Mouse (Mus musculus): ENCODE measurements at regions not wholly inside any gene's neighbourhood (a gene's known extent, or its start where the extent isn't known, plus 50 kb on each side); places are given as distances from the start of the nearest gene placed in this dataset.
"Not testable (repeated sequence)": the region's sequence is repeated elsewhere in the genome, so short reads cannot be mapped to it uniquely, and the experiment has no call there.

DNA sequence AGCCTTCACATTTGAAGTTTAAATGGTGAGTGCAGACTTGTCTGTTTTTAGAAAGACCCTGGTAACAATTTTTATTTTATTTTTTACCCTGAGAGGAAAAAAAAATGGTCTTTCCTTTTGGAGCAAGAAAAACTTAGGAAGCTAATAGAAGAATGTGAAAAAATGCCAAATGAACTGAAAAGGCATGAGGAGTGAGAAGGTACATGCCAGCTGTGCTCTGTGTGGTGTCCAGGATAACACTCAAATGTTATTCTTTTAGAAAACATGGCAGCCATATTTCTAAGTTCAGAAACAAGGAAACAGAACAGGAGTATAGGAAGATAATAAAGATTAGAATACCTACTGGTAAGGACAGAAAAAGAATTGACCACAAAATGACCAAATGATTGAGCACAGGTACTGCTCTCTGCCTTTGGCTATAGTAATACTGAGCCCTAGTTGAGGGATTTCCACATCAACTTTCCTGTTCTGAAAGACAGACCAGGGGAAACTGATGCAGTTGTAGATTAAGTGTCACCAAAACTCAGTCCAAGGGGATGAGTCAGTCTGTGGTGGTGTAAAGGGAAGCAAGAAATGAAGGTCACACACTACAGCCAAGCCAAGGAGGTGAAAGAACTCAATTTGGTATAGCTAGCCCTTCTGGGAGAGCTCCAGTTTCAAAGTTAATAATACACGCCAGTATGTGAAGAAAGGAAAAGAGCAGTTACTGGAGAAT is 758.5 kb downstream of the Robo2 start:
- no peak for DNase-seq (ENCODE audit: low spot score in 2 of 2)

DNA sequence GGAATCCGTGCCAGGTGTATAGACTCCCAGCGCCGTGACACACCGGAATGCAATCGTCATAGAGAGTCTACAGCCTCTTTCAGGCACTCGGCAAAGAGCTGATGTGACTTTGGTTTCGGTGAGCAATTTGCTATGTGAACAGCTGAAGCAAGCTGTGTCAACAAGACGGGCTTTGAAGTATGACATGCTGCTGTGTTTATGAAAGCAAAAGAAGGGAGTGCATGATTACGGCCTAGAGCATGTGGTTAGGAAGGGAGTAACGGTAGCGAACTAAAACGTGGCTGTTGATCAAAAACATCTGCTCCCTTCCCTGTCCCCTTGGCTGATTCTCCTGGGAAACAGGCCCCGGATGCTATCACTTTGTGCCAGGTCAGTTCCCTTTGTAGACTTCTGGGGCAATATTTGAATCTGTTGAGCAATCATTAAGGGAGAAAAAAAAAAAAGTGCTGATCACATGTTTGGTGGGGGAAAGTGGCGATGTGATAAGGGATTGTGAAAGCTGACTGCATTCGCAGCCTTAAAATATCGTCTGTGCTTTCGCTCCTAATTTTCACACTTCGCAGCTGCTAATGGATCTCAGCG is 764.3 kb downstream of the Robo2 start:
- DNase-seq (ENCODE audit: low spot score in 2 of 2) = peak; percentile 21 to 34

- no peak for DNase-seq (ENCODE audit: low spot score in 2 of 2)
These were observed 798.6 kb downstream of the Robo2 start for GRCm38 (mm10) chr16:73613017-73613416.

DNA sequence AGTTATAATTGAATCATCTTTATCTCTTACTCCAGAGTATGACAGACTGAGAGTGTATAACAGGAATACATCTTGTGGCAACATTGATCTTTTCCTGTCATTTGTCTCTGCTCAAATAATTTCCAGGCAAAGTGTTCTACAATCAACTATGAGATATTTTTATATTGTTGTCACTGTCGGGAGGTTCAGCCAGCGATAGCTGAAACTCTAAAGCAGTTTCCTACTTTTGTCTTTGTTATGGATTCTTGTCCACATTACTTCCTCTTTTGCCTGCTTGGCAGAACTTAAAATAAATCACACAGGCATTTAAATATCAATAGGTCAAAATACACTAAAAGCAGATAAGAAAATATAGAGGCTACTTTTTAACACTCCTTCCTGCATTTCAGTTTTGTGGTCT is 820.2 kb downstream of the Robo2 start:
- no peak for DNase-seq (ENCODE audit: low spot score in 2 of 2)

DNA sequence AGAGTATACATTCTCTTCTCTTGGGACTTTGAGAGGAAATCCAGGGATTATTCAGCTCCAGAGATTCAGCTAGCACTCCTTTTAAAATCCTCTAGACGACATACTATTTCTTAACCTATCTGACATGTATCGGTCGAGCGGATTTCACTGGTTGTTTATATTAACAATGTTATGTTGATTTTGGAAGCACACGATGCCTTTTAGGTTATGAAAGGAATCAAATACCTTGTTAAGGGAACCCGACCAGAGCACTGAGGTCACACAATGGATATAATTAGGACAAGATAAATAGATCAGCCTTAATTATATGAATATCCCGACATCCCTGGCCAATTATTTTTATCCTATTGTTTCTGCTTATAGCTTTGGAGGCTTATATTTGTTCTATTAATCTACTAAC is 850.4 kb downstream of the Robo2 start:
- DNase-seq (ENCODE audit: low spot score in 2 of 2) = no peak

- DNase-seq (ENCODE audit: low spot score in 2 of 2) = no peak
These were observed 854.7 kb downstream of the Robo2 start for GRCm38 (mm10) chr16:73556940-73557339.

GRCm38 (mm10) chr16:73543651-73544050 is 868.0 kb downstream of the Robo2 start:
- no peak for DNase-seq (ENCODE audit: low spot score in 2 of 2)

- no peak for DNase-seq (ENCODE audit: low spot score in 2 of 2)
These were observed 873.6 kb downstream of the Robo2 start for GRCm38 (mm10) chr16:73538040-73538439.

DNA sequence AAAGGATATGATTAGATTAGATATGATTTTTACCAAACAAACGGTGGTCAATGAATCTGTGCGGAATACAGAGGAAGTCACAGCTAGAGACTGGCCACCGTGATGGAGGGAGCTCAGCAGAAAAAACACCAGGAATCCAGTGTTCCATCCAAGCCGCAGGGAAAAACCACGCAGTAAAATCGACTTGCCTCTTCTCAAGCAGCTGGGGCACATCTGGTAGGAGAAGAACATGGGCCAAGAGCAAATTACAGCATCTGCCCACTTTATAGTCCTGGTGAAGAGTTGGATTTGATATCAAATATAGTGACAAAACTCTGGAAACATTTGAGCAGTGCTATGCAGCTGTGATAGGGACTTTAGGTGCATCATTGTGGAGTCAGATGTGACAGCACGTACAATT is 874.1 kb downstream of the Robo2 start:
- no peak for DNase-seq (ENCODE audit: low spot score in 2 of 2)

DNA sequence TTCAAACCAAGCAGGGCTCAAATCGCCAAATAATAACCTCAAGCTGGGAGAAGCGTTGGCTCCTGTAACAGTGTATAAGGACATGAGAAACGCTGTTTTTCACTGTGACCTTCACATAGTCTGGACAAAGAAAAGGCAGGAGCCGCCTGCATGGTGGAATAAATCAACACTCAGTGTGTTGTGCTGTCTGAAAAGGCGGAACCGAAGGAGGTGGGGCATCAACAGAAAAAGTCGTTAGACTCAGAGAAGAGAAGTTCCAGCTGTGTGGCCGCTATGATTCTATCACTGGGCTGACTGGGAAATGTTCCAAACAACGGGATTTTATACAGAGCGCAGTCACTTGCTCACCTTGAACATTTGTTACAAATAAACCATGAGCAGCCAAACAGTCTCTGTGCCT is 881.4 kb downstream of the Robo2 start:
- DNase-seq (ENCODE audit: low spot score in 2 of 2) = no peak

- DNase-seq (ENCODE audit: low spot score in 2 of 2) = not testable (repeated sequence)
These were observed 888.7 kb downstream of the Robo2 start for GRCm38 (mm10) chr16:73522931-73523330.

DNA sequence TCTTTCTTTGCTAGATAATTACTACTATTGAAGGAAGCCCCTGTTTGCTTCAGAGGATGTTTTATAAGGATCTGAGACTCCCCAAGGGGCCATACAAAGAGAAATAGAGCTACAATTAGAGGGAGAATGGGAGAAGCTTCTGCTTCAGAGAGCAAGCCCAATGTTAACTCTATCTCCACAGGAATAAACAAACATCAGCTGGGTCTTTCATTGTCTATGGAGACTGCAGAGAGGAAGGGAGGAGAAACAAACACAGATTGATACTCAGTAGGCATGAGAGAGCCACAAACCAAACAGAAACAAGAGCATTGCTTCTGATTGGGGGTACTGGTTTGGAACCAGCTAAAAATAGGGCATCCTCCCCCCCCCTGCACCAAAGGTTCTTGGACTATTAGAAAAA is 906.9 kb downstream of the Robo2 start:
- DNase-seq (ENCODE audit: low spot score in 2 of 2) = no peak

GRCm38 (mm10) chr16:73498636-73499208 is 912.9 kb downstream of the Robo2 start:
- no peak for DNase-seq (ENCODE audit: low spot score in 2 of 2)

DNA sequence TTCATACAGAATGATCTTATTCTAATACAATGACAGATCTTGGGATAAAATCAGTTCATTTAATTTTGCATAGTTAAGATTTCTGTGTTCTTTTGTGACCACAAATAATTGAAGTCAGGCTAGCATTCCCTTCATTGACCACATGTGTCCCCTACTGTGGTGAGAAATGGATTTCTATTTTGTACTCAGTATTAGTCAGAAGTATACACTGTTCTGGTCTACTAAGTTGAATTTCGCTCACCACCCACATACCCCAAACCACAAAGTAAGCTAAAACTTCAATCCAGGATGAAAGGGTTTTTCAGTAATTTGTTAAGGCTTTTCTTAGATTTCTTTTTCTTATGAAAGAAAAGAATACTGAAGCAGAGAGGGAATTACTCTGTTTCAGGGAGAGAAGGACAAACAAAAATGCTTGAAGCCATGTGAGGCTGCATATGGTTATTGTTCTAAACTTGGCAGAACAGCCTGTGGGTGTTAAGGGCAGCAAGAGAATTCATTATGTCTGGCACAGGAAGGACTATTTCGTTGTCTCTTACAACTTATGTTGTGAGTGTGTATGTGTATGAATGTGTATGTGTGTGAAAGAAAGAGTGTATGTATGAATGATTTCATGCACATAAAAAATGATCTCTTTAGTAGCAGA is 928.3 kb downstream of the Robo2 start:
- peak in 1 of 2 experiments; percentile 8 for DNase-seq (ENCODE audit: low spot score in 2 of 2)

DNA sequence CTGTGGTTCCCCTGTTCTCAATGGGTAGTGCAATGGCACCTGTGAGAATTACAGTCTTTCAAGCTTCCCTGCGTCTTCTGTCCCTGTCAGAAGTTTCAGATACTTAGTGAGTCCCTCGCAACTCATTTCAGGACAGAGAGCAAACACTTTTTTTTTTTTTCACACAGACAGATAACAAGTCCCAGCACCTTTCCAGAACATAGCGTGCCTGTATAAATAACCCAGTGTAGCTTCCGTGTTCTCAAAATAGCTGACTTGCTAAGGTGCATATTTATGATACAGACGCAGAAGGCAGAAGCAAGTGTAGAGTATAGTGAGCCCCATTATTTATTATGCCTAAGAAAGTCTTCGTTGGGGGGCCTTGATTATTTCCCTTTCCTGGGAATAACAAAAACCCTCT is 929.4 kb downstream of the Robo2 start:
- no peak for DNase-seq (ENCODE audit: low spot score in 2 of 2)

GRCm38 (mm10) chr16:73473502-73473901 is 938.1 kb downstream of the Robo2 start:
- DNase-seq (ENCODE audit: low spot score in 2 of 2) = no peak

DNA sequence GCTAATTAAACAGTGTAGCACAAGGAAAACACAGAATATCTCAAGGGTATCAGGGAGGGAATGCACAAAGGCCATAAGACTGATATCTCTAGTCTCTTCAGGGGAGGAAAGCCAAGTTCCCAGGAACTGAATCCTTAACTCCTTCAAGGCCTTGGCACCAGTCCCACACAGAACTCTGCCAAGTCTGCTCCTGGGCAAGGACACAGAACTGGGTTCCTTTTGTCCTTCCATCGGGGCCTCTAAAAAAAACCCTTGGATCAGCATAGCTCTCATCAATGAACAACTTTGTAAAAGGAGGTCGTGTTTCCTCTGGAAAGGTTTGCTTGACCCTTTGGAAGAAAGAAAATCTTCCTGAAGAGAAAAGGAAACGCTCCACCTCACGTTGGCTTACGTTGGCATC is 940.1 kb downstream of the Robo2 start:
- no peak for DNase-seq (ENCODE audit: low spot score in 2 of 2)

- no peak for DNase-seq (ENCODE audit: low spot score in 2 of 2)
These were observed 941.1 kb downstream of the Robo2 start for GRCm38 (mm10) chr16:73470535-73470934.

GRCm38 (mm10) chr16:73466296-73466695 is 945.3 kb downstream of the Robo2 start:
- DNase-seq (ENCODE audit: low spot score in 2 of 2) = no peak

DNA sequence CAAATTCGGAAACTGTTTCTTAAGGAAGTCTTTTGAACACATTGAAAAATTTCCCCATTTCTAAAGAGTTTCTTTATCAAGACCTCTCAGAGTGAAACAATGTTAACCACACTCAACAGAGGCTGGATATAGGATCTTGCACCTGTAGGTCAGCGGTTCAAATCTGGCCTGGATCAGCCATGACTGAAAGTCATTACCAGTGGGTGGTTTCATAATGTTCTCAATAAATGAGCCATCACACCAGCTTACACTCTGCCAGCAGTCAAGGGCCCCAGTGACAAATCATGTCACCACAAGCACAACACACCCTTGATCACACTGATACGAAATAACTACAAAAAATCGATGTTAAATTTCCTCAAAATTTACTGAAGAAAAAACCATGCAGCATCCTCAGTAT is 949.1 kb downstream of the Robo2 start:
- no peak for DNase-seq (ENCODE audit: low spot score in 2 of 2)

DNA sequence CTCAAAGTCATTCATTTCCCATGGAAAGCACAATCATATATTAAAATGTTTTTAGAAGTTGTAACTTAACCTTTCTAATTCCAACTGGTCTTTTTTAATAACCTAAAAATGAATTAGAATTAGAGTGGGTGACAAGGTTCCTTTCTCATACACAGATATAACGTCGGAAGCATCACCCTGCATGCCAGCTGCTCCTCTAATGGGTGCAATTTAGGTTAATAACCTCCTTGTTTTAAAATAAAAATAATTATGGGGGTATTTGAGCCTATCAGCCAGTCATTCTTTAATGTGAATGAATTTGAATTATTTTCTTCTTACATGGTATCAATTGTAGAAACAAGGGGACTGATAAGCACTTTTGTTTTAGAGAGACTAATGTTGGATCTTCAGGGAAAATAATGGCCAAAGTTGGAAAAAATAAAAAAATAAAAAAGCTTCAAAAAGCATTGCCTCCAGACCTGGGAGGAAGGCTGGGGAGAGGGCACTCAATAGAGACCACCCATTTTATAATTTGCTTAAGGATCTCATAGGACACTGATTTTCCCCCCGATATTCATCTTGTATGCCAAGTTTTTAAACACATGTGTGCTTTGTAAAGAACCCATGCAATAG is 960.9 kb downstream of the Robo2 start:
- no peak for DNase-seq (ENCODE audit: low spot score in 2 of 2)

GRCm38 (mm10) chr16:73449836-73450235 is 961.8 kb downstream of the Robo2 start:
- no peak for DNase-seq (ENCODE audit: low spot score in 2 of 2)
